Mouse (Mus musculus): ENCODE results near the gene Cysrt1.

The Cysrt1 gene

DNA sequence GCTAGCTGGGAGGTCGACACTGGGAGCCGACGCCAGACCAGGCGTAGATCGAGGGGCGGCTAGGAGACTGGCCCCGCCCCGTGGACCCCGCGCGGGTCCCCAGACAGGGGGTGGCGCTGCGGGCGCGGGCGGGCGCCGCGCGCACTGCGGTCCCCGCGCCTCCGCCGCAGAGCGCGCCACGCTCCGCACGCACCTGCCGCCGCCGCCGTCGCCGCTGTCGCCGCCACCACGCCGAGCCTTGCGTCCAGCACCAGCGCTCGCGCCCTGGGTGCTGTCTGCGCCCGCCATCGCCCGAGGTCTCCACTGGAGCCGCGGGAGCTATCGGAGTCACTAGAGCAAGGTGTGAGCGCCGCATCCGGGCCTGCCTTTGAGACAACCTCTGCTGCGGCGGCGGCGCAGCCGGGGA is at the start of gene Cysrt1, which contains the start of gene Rnf208:
TSS of gene Cysrt1 (minus strand) at position 352 of the 406 bp plus-strand sequence.
TSS of gene Rnf208 (plus strand) at position 155 of the 406 bp plus-strand sequence.
- DNase-seq (ENCODE audit: low spot score in 2 of 2): no peak

DNA sequence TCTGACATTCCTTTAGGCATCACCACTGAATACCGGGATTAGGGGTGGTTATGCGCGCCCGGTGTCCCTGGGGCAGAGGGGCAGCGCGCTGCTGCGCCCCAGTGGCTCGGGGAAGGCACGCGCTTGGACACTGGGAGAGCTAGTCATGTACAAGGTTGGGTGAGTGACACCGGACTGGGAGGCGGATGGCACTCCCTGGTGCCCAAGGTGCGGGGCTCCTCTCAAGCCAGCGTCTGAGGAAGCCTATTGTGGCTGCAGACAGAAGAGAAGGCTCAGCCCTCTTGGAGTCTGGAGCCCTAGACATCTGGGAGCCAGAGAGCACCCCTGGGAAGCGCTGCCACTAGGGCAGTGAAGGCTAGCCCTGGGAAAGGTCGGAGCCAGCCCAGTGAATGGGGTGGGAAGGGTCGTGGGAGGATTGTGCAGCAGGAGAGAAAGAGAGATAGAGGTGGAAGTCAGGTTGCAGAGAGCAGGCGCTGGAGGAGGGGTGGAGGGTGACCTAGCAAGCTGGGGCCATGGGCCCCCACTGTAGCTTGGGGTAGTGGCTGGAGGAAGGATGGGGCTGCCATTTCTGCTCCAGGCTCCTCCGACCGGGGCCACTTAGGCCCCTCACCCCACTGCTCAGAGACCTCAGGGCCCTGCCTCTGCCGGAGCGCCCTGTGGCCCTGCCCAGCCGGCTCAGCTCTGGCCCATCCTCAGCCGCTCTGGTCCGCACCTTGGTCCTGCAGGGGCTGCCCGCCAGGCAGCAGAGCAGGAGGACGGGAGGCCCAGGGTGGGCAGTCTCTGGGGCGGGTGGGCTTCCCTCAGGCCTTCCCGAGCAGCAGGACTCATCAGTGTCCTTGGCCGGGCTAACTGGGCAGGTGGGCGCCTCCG is 49.2 kb upstream of the Cysrt1 start:
- no peak for DNase-seq (ENCODE audit: low spot score in 2 of 2)

DNA sequence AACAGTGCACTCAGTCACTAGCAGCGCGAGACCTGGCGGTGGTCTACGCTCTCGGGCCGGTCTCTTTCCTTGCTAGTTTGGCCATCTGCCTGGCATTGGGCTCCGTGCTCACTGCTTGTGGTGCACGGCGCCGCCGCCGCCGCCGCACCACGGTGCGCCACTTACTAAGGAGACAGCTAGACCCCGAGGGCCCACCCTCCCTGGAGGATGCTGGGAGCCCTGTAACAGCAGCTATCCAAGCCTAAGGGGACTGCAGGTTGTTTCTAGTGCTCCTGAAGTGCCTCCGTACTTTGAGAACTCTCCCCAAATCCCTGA is 48.5 kb upstream of the Cysrt1 start:
- peak in 1 of 2 experiments; percentile 53 for DNase-seq (ENCODE audit: low spot score in 2 of 2)

DNA sequence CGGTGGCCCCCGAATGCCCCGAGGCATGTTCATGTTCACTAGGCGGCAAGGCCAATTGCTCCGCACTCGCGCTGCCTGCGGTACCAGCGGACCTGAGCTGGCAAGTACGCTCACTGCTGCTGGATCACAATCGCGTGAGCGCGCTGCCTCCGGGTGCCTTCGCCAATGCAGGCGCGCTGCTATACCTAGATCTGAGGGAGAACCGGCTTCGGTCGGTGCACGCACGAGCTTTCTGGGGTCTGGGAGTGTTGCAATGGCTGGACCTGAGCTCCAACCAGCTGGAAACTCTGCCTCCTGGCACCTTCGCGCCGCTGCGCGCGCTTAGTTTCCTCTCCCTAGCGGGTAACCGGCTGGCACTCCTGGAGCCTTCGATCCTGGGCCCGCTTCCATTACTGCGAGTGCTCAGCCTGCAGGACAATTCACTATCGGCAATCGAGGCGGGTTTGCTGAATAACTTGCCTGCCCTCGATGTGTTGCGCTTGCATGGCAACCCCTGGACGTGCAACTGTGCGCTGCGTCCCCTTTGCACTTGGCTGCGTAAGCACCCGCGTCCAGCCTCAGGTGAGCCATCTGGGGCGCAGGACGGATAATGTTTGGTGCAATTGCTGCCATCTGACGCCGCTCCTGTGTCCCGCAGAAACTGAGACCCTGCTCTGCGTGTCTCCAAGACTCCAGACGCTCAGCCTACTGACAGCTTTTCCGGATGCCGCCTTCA is 48.0 kb upstream of the Cysrt1 start:
- DNase-seq (ENCODE audit: low spot score in 2 of 2): peak in 1 of 2 experiments; percentile 70

DNA sequence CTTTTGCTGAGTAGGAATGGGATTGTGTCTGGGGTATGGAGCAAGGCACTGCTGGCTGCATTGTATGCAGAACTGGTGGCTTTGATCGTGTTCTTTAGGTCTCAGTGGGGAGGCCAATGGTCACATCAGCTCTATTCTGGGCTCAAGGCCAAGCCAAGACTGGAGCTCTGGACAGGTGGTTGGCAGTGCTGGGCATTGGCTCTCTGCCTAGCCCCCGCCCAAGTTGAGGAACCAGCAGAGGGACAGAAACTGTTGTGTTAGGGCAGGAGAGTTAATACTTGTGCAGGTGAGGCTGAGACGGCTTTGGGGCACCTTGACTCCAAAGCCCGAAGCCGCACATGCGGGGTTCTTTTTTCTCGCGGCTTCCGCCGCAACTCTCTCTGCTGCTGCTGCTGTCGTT is 47.4 kb upstream of the Cysrt1 start, which contains the start of gene Lrrc26:
TSS of gene Lrrc26 (plus strand) at position 265 of the 400 bp plus-strand sequence.
- no peak for DNase-seq (ENCODE audit: low spot score in 2 of 2)

DNA sequence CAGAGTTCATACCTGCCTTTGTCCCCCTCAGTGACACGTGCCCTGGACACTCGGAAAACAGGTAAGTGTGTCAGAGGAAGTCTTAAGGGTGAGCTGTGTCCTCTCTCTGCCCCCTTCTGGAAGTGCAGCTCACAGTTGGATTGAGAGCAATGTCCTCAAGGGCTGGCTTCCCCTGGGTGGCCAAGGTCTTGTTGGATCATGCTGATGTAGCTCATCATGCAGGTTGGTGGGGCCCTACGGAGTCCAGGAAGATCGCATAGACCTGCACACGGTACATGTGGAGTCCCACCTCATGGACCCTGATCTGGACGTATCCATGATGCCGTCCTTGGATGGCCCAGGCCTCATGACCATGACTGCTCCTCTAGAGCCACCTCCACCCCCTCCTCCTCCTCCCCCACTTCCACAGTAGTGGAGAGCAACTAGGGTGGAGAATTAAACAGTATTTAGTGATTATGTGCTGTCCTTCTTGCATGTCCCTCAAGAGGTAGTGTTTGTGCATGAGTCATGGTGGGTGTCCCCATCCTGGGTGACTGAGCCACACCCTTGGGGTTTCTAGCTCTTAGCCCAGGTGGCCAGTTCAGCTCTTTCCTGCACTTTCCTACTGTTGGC is 46.6 kb upstream of the Cysrt1 start:
- no peak for DNase-seq (ENCODE audit: low spot score in 2 of 2)

DNA sequence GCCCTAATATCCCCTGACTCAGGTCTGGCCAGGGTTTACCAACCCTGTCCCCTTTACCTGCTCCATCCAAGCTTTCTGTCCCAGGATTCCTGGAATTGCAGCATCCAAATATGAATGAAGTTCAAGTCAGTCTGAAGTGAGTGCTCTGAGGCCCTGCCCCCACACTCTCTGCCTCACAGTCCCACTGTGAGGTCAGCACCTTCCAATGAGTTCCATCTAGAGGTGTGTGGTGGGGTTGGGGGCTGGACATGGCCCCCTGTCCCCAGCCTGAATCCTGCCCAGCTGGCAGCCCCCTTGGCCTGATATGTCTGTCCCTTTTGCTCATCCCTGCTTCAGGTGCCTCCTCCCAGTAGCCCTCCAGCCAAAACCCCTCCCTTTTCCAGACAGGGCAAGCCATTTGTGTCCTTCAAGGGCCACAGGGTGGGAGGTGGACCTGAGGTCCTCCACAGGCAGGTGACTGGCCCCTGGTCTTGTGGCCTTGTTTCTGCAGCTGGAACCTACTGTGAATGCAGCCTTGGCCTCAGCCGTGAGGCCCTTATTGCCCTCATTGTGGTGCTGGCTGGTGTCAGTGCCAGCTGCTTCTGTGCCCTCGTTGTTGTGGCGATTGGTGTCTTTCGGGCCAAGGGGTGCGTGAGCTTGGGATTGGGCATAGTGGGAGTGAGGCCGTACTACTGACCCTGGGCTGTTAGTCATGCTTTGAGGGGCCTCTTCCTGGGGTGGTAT is 45.8 kb upstream of the Cysrt1 start, which contains the start of gene Tmem210:
TSS of gene Tmem210 (plus strand) at position 219 of the 723 bp plus-strand sequence.
- DNase-seq (ENCODE audit: low spot score in 2 of 2): no peak

DNA sequence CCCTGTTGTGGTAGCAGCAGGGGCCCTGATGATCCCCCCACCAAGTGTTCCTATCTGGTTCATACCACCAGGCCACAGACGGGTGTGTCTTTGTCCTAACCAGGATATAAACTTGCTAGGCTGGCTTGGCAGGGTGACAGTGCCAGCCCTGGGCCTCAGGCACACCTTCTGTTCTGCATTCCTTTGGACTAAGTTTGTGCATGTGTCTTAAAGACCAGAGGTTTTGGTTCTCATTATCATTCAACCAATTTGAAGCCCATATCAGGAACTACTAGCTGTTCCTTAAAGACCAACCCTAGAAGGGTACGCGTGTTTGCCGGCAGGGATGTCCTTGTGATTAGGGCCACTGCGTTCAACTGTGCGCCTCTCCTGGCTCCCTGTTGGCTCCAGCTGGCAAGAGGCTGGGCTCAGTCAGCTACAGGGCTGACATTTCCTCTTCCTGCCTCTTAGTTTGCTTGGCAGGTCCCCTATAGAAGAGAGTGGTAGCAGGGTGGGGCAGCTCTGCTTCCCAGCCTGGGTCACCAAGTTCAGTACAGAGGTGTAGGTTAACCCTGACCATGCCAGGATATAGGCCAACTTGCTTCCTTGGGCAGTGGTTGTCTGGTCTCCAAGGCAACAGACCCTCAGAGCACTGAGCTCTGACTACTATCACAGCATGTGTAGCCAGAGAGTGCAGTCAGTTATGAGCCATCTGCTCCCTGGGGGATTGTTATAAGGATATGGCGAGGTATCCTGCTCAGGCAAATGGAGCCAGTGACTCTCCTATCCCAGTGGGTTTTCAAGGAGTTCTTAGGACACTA is 44.8 kb upstream of the Cysrt1 start:
- DNase-seq (ENCODE audit: low spot score in 2 of 2): no peak

DNA sequence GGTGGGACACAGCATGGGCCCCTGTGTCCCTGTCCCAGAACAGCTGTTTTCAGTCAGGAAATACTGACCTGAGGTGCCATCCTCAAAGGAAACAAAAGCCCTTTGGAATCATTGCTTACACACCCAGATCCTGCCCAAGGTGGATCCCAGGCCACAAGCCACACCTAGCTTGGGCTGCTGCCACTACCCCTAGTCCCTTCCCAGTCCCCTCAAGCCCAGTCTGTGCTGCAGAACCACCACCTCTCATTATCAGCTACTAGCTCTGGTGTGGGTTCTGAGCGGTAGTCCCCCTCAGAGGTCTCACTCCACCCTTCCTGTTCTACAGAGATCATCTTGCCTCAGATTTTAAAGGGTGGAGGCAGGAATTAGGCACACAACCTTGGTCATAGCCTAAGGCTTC is 44.1 kb upstream of the Cysrt1 start:
- no peak for DNase-seq (ENCODE audit: low spot score in 2 of 2)

DNA sequence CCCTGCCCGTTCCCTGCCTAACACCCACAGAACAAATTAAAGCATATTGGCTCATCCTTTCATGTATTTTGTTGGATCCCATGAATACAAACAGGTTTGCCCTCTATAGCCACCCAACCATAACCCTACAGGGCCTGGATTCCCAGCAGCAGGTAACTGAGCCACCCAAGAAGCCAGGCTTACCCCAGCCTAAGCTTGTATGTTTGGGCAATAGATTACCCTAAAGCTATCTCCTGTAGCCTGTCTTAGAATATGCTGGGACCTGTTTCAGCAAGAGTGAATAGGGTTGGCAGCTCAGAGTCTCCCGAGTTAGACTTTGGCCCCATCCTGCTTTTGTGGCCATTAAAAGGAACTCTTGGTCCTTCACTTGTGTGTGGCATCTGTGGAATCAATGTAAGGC is 43.3 kb upstream of the Cysrt1 start:
- no peak for DNase-seq (ENCODE audit: low spot score in 2 of 2)

DNA sequence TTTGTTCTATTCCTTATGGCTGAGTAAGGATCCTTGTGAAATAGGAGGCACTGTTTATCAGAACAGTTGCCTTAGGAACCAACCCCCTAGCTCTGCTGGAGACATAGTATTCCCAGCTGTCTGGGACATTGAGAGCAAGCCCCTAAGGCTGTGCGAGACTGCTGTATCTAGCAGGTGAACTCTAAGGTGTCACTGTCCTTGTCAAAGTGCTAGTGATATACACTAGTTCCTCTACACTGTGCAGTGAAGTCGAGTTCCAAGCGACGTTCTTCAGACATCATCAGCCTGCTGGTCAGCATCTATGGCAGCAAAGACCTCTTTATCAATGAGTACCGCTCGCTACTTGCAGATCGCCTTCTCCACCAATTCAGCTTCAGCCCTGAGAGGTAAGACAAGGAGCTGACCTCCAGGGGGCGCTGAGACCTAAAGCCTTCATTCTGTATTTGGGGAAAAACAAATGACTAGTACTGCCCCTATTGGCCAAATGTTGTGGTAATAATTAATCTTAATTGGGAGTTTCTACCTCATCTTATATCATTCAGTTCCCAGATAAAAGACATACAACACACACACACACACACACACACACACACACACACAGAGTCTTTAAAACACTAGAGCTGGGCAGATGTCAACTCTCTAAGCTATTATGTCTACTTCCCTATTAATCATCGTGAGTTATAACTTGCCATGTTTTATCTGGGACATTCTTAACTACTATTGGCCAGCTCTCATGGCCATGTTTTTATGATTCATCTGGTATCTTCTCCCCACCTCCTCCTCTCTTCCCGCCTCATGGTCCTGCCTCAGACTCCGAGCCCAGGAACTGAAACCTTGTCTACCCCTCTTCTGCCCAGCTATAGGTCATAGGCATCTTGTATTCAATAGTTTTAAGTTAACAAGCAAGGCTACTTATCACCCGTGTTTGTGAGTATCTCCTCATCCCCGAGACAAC is 37.0 kb upstream of the Cysrt1 start:
- DNase-seq (ENCODE audit: low spot score in 2 of 2): peak in 1 of 2 experiments; percentile 86

DNA sequence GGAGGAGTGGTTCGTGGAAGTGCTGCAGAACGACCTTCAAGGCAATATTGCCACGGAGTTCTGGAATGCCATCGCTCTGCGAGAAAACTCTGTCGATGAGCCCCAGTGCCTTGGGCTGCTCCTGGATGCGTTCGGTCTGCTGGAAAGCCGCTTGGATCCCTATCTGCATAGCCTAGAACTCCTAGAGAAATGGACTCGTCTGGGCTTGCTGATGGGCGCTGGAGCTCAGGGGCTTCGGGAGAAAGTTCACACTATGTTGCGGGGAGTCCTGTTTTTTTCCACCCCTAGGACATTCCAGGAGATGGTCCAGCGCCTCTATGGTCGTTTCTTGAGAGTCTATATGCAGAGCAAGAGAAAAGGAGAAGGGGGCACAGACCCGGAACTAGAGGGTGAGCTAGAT is 30.8 kb upstream of the Cysrt1 start:
- DNase-seq (ENCODE audit: low spot score in 2 of 2): no peak

DNA sequence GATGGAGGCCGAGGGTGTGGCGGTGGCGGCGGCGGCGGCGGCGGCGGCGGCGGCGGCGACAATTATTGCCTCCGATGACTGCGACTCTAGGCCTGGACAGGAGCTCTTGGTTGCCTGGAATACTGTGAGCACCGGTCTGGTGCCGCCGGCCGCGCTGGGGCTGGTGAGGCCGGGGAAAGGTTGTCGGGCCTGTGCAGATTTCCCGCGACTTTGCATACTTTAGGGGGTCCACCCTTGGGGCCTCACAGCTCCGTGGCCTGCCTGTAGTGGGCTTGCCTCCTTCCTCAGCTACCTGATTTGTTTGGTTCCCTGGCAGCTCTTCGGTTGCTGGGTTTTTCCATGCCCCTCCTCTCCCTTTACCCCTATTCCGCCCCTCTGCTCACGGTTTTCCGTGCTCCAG is 30.3 kb upstream of the Cysrt1 start:
- no peak for DNase-seq (ENCODE audit: low spot score in 2 of 2)

DNA sequence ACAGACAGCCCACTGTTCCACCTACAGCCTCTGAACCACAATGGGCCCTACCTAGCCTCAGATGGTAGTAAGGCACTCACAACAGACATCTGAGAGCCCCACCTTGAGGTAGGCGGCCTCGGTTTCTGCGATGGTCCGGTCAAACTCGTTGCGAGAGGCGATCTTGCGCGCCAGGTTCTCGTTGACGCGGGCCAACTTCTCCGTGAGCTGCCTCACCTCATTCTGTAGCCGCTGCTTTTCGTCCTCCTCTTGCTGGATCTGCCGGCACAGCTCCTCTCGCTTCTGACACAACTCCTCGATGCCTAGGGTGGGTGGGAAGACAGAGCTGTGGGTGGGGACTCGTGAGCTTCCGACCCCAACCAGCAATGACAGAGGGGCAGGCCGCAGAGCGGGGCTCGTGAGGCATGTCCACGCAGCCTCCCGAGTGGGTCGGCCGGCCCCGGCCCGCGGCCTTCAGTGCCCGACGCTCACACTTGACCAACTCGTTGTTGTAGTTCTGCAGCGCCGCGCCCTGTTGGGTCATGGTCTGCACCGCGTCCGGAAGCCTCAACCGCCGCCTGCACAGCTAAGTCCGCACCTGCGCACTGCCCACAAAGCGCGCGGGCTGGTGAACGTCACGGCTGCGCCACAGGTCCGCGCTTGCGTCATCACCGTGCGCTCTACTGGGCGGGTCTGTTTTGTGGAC is 29.7 kb upstream of the Cysrt1 start, which contains the start of the genes Ssna1 and Anapc2:
TSS of gene Ssna1 (minus strand) at position 612 of the 685 bp plus-strand sequence.
TSS of gene Anapc2 (plus strand) at position 652 of the 685 bp plus-strand sequence.
- DNase-seq (ENCODE audit: low spot score in 2 of 2): peak; percentile 90 to 98

DNA sequence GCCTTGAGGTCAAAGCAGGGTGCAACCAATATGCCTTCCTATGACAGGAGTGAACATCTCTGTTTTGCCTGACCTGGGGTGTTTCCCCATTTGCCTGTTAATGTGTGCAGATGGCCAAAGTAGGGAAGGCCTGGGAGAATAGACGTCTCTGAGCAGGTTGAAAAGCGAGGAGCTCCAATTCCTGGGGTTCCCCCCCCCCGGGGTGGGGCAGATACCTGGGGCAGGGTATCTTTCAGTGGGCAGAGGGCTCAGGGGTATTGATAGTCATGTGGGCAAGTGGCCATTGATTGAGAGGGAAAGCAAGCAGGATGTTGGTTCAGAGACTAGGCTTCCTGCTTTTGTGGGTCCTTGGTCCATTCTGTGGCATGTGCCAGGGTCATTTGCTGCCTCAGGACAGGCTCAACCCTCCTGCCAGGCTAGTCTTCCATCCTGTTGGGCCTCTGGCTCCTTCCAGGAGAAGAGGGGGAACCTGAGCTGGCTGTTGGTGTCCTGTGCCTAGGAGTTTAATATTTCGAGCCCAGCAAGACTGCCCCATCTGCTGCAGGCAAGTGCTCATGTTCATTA is 25.6 kb upstream of the Cysrt1 start:
- DNase-seq (ENCODE audit: low spot score in 2 of 2): no peak

DNA sequence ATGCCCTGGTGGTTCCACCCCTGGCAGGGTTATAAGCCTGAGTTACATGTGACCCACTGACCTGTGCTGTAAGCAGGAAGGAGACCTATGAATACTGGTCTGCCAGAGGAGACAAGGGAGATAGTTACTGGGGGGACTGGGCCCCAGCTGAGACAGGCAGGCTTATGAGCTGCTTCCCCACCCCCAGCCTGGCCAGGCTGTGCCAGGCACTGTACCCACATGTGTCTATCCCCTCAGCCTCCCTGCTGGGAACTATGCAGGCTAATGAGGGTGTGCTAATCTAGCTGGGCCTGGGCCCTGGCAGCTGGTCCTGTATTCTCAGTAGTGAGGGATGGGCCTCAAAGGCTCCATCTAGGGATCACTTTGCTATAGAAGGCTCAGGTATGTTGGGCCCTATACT is 25.0 kb upstream of the Cysrt1 start:
- no peak for DNase-seq (ENCODE audit: low spot score in 2 of 2)

DNA sequence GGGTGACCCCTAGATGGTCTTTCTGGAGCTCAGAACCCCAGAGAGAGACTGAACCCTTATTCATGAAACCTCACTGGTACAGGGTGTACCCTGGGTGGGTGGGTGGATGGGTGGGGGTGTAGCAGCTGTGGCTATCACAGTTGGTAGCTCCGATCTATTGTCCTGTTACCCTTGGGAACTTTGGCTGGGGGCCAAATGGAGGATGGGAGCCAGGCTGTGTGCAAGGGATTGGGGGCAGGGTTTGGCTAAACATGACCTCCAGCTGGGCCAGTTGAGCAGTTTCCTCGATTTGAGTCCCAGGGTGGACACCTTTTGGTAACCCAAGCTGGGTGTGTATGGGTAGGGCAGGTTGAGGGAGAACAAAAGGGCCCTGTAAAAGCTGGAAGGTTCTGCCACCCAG is 24.5 kb upstream of the Cysrt1 start:
- DNase-seq (ENCODE audit: low spot score in 2 of 2): peak in 1 of 2 experiments; percentile 76

DNA sequence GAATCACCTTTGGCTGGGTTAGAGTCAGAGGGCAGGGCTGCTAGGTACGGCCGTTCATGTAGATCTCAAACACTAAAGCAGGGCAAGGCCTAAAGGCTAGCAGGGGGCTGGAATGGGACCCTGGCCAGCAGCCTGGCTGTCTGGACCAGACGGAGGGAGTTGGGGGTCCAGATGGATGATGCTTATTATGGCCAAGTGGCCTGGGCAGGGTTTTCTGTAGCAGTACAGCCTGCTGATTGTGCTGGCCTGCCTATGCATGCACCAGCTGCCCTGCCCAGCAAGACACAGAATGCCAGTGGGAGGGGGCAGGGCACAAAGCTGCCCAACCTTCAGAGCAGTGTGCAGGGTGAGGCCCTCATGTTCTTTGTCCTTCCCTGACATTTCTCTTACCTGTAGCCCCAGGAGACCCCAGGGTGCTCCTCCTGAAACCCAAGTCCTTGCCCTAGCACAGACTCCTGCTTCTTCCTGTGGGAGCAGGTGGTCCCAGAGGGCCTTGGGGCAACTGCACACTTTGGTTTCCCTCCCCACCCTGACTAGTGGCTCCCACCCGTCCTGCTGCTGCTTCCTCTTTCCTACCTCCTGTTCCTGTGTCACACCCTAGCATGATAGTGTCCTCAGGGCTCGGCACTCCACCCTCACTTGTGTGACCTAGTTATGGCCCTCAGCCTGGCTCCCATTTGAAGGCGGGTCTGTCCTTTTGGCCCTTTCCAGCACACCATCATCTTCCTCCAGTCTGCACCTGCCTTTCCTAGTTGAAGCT is 23.8 kb upstream of the Cysrt1 start:
- no peak for DNase-seq (ENCODE audit: low spot score in 2 of 2)
